Comparison of ENCODE assay signal across 12 mouse cellular contexts in the genomic region with DNA sequence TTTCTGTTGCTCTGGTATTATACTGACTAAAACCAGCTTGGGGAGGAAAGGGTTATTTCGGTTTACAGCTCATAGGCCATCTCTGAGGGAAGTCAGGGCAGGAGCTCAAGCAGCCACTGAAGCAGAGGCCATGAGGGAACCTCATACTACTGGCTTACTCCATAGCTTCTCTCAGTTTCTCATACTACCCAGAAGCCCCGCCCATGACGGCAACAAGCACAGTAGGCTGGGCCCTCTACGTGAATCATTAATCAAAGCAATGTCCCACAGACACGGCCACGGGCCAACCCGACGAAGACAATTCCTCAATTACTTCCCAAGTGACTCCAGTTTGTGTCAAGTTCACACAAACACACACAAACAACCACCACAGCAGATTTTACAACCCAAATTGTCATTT. TPM values are rescaled to one million over a fixed set of nuclear protein-coding genes. Genes with fewer than 3 reads are reported as not detected.
DNase-seq lines count a peak whose midpoint lies in the region; ATAC-seq and TF ChIP-seq lines count a peak whose summit lies in the region.
"Had no signal": no experiment of that assay in that cellular context is flagged by ENCODE, and none has a peak within 500 bp of the region (broad histone marks: within the 10 kb centered on the region; RNA-seq: fewer than 3 reads in every experiment).

No protein-coding gene starts in this region.

- peaks cover 42% of the 10 kb centered on the region for H3K4me1 ChIP-seq in liver, embryonic 12.5 days
- peaks cover 10% of the 10 kb centered on the region for H3K4me1 ChIP-seq in forebrain, embryonic 14.5 days (ENCODE audit: control insufficient read depth, insufficient read depth, low read length)
- H3K4me1 ChIP-seq in midbrain, postnatal 0 days (ENCODE audit: insufficient read depth, low read length): peaks cover 3% of the 10 kb centered on the region

- no peak overlapping the region for H3K4me3 ChIP-seq in liver, embryonic 12.5 days
- H3K4me3 ChIP-seq in forebrain, embryonic 14.5 days (ENCODE audit: low read depth, low read length): no peak overlapping the region
- H3K4me3 ChIP-seq in midbrain, postnatal 0 days (ENCODE audit: low read depth, low read length): no peak overlapping the region
- H3K4me3 ChIP-seq: erythroblast, embryonic 14.5 days had no signal

- no peak overlapping the region for H3K27ac ChIP-seq in liver, embryonic 12.5 days
- H3K27ac ChIP-seq in forebrain, embryonic 14.5 days (ENCODE audit: low read depth, low read length): no peak overlapping the region
- no peak overlapping the region for H3K27ac ChIP-seq in midbrain, postnatal 0 days (ENCODE audit: low read depth, low read length)
- H3K27ac ChIP-seq: macrophage had no signal

- H3K36me3 ChIP-seq in liver, embryonic 12.5 days: no peaks in the 10 kb centered on the region
- H3K36me3 ChIP-seq in forebrain, embryonic 14.5 days (ENCODE audit: control insufficient read depth, insufficient read depth, low read length): no peaks in the 10 kb centered on the region
- H3K36me3 ChIP-seq in midbrain, postnatal 0 days (ENCODE audit: insufficient read depth, low read length): no peaks in the 10 kb centered on the region

- no peaks in the 10 kb centered on the region for H3K27me3 ChIP-seq in liver, embryonic 12.5 days (replicated peaks)
- no peaks in the 10 kb centered on the region for H3K27me3 ChIP-seq in forebrain, embryonic 14.5 days (replicated peaks; ENCODE audit: control insufficient read depth, insufficient read depth, low read length)
- no peaks in the 10 kb centered on the region for H3K27me3 ChIP-seq in midbrain, postnatal 0 days (ENCODE audit: insufficient read depth, low read length)

- H3K9ac ChIP-seq in liver, embryonic 12.5 days: no peak overlapping the region
- no peak overlapping the region for H3K9ac ChIP-seq in forebrain, embryonic 14.5 days (ENCODE audit: low read length)
- no peak overlapping the region for H3K9ac ChIP-seq in midbrain, postnatal 0 days (replicated peaks; ENCODE audit: low read length, poor library complexity, severe bottlenecking)

- 40% methylated on average over 8 of the region's 8 CpGs for WGBS in liver, embryonic 12.5 days (ENCODE audit: insufficient replicate concordance)
- WGBS in forebrain, embryonic 14.5 days: 83% methylated on average over 8 of the region's 8 CpGs
- WGBS in midbrain, postnatal 0 days: 83% methylated on average over 8 of the region's 8 CpGs

- peak; percentile 63; the same call in 1 of the 2 replicates for ATAC-seq in liver, embryonic 12.5 days
- peak; percentile 23; the same call in 1 of the 2 replicates for ATAC-seq in megakaryocyte-erythroid progenitor cell, adult 5-6 weeks (replicated peaks; ENCODE audit: low FRiP score, low TSS enrichment, poor library complexity, severe bottlenecking)
- no peak for ATAC-seq in forebrain, embryonic 14.5 days
- no peak for ATAC-seq in midbrain, postnatal 0 days (ENCODE audit: low FRiP score)

- TF ChIP-seq CTCF in midbrain, postnatal 0 days (IDR thresholded peaks at IDR 0.05): no peak

- H3K4me2 ChIP-seq in liver, embryonic 12.5 days: peak overlapping the region; percentile 22; the same call in 1 of the 2 replicates
- H3K4me2 ChIP-seq in forebrain, embryonic 14.5 days (ENCODE audit: low read length): no peak overlapping the region
- H3K4me2 ChIP-seq in midbrain, postnatal 0 days (ENCODE audit: low read depth, low read length, poor library complexity, severe bottlenecking): no peak overlapping the region

- DNase-seq in adrenal gland, postnatal 14 days: peak; percentile 77
- peak; percentile 80 for DNase-seq in kidney, adult 11 months
- no peak for DNase-seq in forebrain, embryonic 14.5 days (ENCODE audit: low spot score)
- no peak for DNase-seq in midbrain, postnatal 0 days (ENCODE audit: low spot score)
- DNase-seq in layer of hippocampus, adult 18-20 months (ENCODE audit: low spot score in 2 of 2): no peak
- DNase-seq: cerebellum, postnatal 36 days; gastrocnemius, postnatal 36 days; layer of hippocampus, postnatal 36 days had no signal

- no peaks in the 10 kb centered on the region for H3K9me3 ChIP-seq in liver, embryonic 12.5 days (replicated peaks)
- no peaks in the 10 kb centered on the region for H3K9me3 ChIP-seq in forebrain, embryonic 14.5 days (replicated peaks; ENCODE audit: control insufficient read depth, low read length)
- H3K9me3 ChIP-seq in midbrain, postnatal 0 days (ENCODE audit: low read length): no peaks in the 10 kb centered on the region

RNA-seq across cellular contexts. Expression of gene Btbd9, which starts 6.1 kb away (rescaled TPM):
- 35.9 and 36.9 TPM in 2 replicates for total RNA-seq in adrenal gland, postnatal 14 days (2021)
- polyA plus RNA-seq in liver, embryonic 12.5 days (2016; fragmentation: Nextera tagmentation; extraction: Ambion mirVana): 18.9 and 21.6 TPM in 2 replicates
- 19.8 and 34.0 TPM in 2 replicates for total RNA-seq in megakaryocyte-erythroid progenitor cell, adult 5-6 weeks (2014; fragmentation: Nextera tagmentation)
- total RNA-seq in megakaryocyte-erythroid progenitor cell, adult 5-6 weeks (2017): 8.5 and 22.3 TPM in 2 replicates
- 73.7 and 122 TPM in 2 replicates for polyA plus RNA-seq in forebrain, embryonic 14.5 days (2014; fragmentation: Nextera tagmentation; extraction: Ambion mirVana)
- total RNA-seq in midbrain, postnatal 0 days (2014; rRNA removed): 81.0 and 85.5 TPM in 2 replicates
- polyA plus RNA-seq in midbrain, postnatal 0 days (2015; fragmentation: Nextera tagmentation; extraction: Ambion mirVana): 138 TPM in 2 replicates
- 100 to 1,000 TPM; 153 to 166 TPM for total RNA-seq in layer of hippocampus, adult 18-20 months (2021)

RNA-seq across cellular contexts. Expression of gene Dnah8, which starts 54.0 kb away (rescaled TPM):
- 1.3 and 2.7 TPM in 2 replicates for total RNA-seq in adrenal gland, postnatal 14 days (2021)
- 2.4 and 3.1 TPM in 2 replicates for polyA plus RNA-seq in liver, embryonic 12.5 days (2016; fragmentation: Nextera tagmentation; extraction: Ambion mirVana)
- 49.4 and 90.6 TPM in 2 replicates for total RNA-seq in megakaryocyte-erythroid progenitor cell, adult 5-6 weeks (2014; fragmentation: Nextera tagmentation)
- total RNA-seq in megakaryocyte-erythroid progenitor cell, adult 5-6 weeks (2017): 23.5 and 54.2 TPM in 2 replicates
- polyA plus RNA-seq in forebrain, embryonic 14.5 days (2014; fragmentation: Nextera tagmentation; extraction: Ambion mirVana): 1.7 and 1.9 TPM in 2 replicates
- 4.2 and 5.2 TPM in 2 replicates for total RNA-seq in midbrain, postnatal 0 days (2014; rRNA removed)
- 2.4 and 3.1 TPM in 2 replicates for polyA plus RNA-seq in midbrain, postnatal 0 days (2015; fragmentation: Nextera tagmentation; extraction: Ambion mirVana)
- total RNA-seq in layer of hippocampus, adult 18-20 months (2021): 1 to 10 TPM; 1.7 to 3.1 TPM

RNA-seq across cellular contexts. Expression of gene Glo1, which starts 56.5 kb away (rescaled TPM):
- 105 and 123 TPM in 2 replicates for total RNA-seq in adrenal gland, postnatal 14 days (2021)
- 292 and 300 TPM in 2 replicates for polyA plus RNA-seq in liver, embryonic 12.5 days (2016; fragmentation: Nextera tagmentation; extraction: Ambion mirVana)
- 162 and 174 TPM in 2 replicates for total RNA-seq in megakaryocyte-erythroid progenitor cell, adult 5-6 weeks (2014; fragmentation: Nextera tagmentation)
- 182 and 194 TPM in 2 replicates for total RNA-seq in megakaryocyte-erythroid progenitor cell, adult 5-6 weeks (2017)
- 210 TPM in 2 replicates for polyA plus RNA-seq in forebrain, embryonic 14.5 days (2014; fragmentation: Nextera tagmentation; extraction: Ambion mirVana)
- 148 and 163 TPM in 2 replicates for total RNA-seq in midbrain, postnatal 0 days (2014; rRNA removed)
- 197 and 200 TPM in 2 replicates for polyA plus RNA-seq in midbrain, postnatal 0 days (2015; fragmentation: Nextera tagmentation; extraction: Ambion mirVana)
- total RNA-seq in layer of hippocampus, adult 18-20 months (2021): 100 to 1,000 TPM; 199 to 206 TPM

Comparison
In these comparisons a context has a peak if more than half of its experiments do, and no peak if none do; other contexts are left out.
1. DNase-seq: peak in adrenal gland, postnatal 14 days (single experiment) and kidney, adult 11 months (single experiment); none in forebrain, embryonic 14.5 days (single experiment), midbrain, postnatal 0 days (single experiment) and layer of hippocampus, adult 18-20 months (0 of 2).
2. ATAC-seq: peak in liver, embryonic 12.5 days (single experiment) and megakaryocyte-erythroid progenitor cell, adult 5-6 weeks (single experiment); none in forebrain, embryonic 14.5 days (single experiment) and midbrain, postnatal 0 days (single experiment).